ENCODE assay signal across 8 mouse cellular contexts in the genomic region with DNA sequence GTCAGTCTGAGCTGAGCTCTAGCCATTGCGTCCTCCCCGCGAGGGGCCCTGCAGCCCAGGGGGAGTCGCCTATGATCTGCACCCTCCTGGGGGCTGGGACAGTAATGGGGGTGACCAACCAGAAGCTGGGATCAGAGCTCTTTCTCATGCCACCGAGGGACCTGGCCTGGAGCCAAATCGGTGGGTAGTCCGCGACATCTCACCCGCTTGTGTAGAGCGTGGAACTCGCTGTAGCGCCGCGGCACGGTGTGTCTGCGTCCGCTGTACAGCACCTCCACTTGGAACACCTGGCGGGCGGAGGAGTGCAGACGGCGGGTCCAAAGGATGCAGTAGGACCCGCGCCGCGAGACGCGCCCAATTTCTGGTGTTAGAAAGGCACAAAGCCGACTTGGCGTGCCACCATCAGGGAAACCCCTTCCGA. TPM values are rescaled to one million over a fixed set of nuclear protein-coding genes. Genes with fewer than 3 reads are reported as not detected.
DNase-seq lines count a peak whose midpoint lies in the region; ATAC-seq and TF ChIP-seq lines count a peak whose summit lies in the region.

No protein-coding gene starts in this region.

- H3K4me3 ChIP-seq in heart, embryonic 11.5 days (ENCODE audit: low read depth, low read length): peak overlapping the region; percentile 60
- H3K4me3 ChIP-seq in G1E (ENCODE audit: low read depth, low read length): peak overlapping the region; percentile 71; the same call in 1 of the 2 replicates
- peak overlapping the region; percentile 50 for H3K4me3 ChIP-seq in embryonic facial prominence, embryonic 11.5 days (ENCODE audit: low read depth, low read length)
- H3K4me3 ChIP-seq in hindbrain, embryonic 13.5 days: peak overlapping the region; percentile 52
- peak overlapping the region; percentile 86 for H3K4me3 ChIP-seq in liver, embryonic 16.5 days (ENCODE audit: low read depth, low read length)
- peak overlapping the region; percentile 58 for H3K4me3 ChIP-seq in neural tube, embryonic 15.5 days (replicated peaks)

- no peak overlapping the region for H3K27ac ChIP-seq in heart, embryonic 11.5 days (ENCODE audit: low read depth, low read length)
- no peak overlapping the region for H3K27ac ChIP-seq in embryonic facial prominence, embryonic 11.5 days (replicated peaks; ENCODE audit: low read depth, low read length)
- H3K27ac ChIP-seq in hindbrain, embryonic 13.5 days: no peak overlapping the region
- H3K27ac ChIP-seq in liver, embryonic 16.5 days (ENCODE audit: low read length): peak overlapping the region; percentile 79
- no peak overlapping the region for H3K27ac ChIP-seq in neural tube, embryonic 15.5 days (replicated peaks)

- TF ChIP-seq CTCF in G1E (IDR thresholded peaks at IDR 0.05; ENCODE audit: low read depth, low read length): no peak

- peaks cover 4% of the 10 kb centered on the region; the same call in 1 of the 2 replicates for H3K4me1 ChIP-seq in heart, embryonic 11.5 days (ENCODE audit: control insufficient read depth, insufficient read depth, low read length)
- peaks cover 23% of the 10 kb centered on the region for H3K4me1 ChIP-seq in G1E (ENCODE audit: insufficient read depth, low read depth, low read length)
- peaks cover 2% of the 10 kb centered on the region for H3K4me1 ChIP-seq in embryonic facial prominence, embryonic 11.5 days (ENCODE audit: control insufficient read depth, insufficient read depth, low read length)
- H3K4me1 ChIP-seq in hindbrain, embryonic 13.5 days (replicated peaks): peaks cover 20% of the 10 kb centered on the region
- peaks cover 23% of the 10 kb centered on the region for H3K4me1 ChIP-seq in liver, embryonic 16.5 days (ENCODE audit: control insufficient read depth, low read depth, low read length)
- H3K4me1 ChIP-seq in neural tube, embryonic 15.5 days: peaks cover 13% of the 10 kb centered on the region

- H3K27me3 ChIP-seq in heart, embryonic 11.5 days (ENCODE audit: control insufficient read depth, insufficient read depth, low read length): peaks cover 17% of the 10 kb centered on the region
- peaks cover 26% of the 10 kb centered on the region for H3K27me3 ChIP-seq in G1E (ENCODE audit: insufficient read depth, low read length)
- peaks cover 13% of the 10 kb centered on the region for H3K27me3 ChIP-seq in embryonic facial prominence, embryonic 11.5 days (ENCODE audit: control insufficient read depth, insufficient read depth, low read length)
- H3K27me3 ChIP-seq in hindbrain, embryonic 13.5 days: peaks cover 55% of the 10 kb centered on the region
- H3K27me3 ChIP-seq in liver, embryonic 16.5 days (ENCODE audit: control insufficient read depth, insufficient read depth, low read depth, low read length): peaks cover 13% of the 10 kb centered on the region
- peaks cover 34% of the 10 kb centered on the region for H3K27me3 ChIP-seq in neural tube, embryonic 15.5 days (replicated peaks)

- no peaks in the 10 kb centered on the region for H3K9me3 ChIP-seq in heart, embryonic 11.5 days (replicated peaks; ENCODE audit: control insufficient read depth, low read length)
- H3K9me3 ChIP-seq in G1E (replicated peaks): 0 out of 2 replicates have a peak, but pooled peaks cover 3% of the 10 kb centered on the region
- H3K9me3 ChIP-seq in embryonic facial prominence, embryonic 11.5 days (replicated peaks; ENCODE audit: control insufficient read depth, low read length): no peaks in the 10 kb centered on the region
- H3K9me3 ChIP-seq in hindbrain, embryonic 13.5 days: no peaks in the 10 kb centered on the region
- H3K9me3 ChIP-seq in liver, embryonic 16.5 days (replicated peaks; ENCODE audit: control insufficient read depth, low read length): no peaks in the 10 kb centered on the region
- no peaks in the 10 kb centered on the region for H3K9me3 ChIP-seq in neural tube, embryonic 15.5 days (replicated peaks)

- peak overlapping the region; percentile 99 for H3K4me2 ChIP-seq in heart, embryonic 11.5 days
- peak overlapping the region; percentile 91 for H3K4me2 ChIP-seq in embryonic facial prominence, embryonic 11.5 days (ENCODE audit: low read depth, low read length)
- peak overlapping the region; percentile 75 for H3K4me2 ChIP-seq in hindbrain, embryonic 13.5 days
- peak overlapping the region; percentile 91 for H3K4me2 ChIP-seq in liver, embryonic 16.5 days (ENCODE audit: low read depth, low read length)
- H3K4me2 ChIP-seq in neural tube, embryonic 15.5 days: peak overlapping the region; percentile 96

- no peak for DNase-seq in heart, adult 9 months (ENCODE audit: low spot score in 2 of 2)
- DNase-seq in G1E (ENCODE audit: low spot score): no peak
- DNase-seq in embryonic facial prominence, embryonic 11.5 days (ENCODE audit: low spot score): peak; percentile 31
- DNase-seq in urinary bladder, adult 2 months (ENCODE audit: low spot score): no peak

- 1% methylated on average over 30 of the region's 30 CpGs for WGBS in heart, embryonic 11.5 days (ENCODE audit: insufficient replicate concordance)
- WGBS in embryonic facial prominence, embryonic 11.5 days: 1% methylated on average over 30 of the region's 30 CpGs
- 2% methylated on average over 30 of the region's 30 CpGs for WGBS in hindbrain, embryonic 13.5 days
- WGBS in liver, embryonic 16.5 days (ENCODE audit: insufficient replicate concordance): 1% methylated on average over 30 of the region's 30 CpGs
- WGBS in neural tube, embryonic 15.5 days: under 1% methylated on average over 30 of the region's 30 CpGs

- ATAC-seq in heart, embryonic 11.5 days (replicated peaks; ENCODE audit: insufficient number of reproducible peaks, low FRiP score, low TSS enrichment): peak; percentile 43
- ATAC-seq in G1E (ENCODE audit: extremely low read depth, insufficient number of reproducible peaks, low FRiP score, poor library complexity, severe bottlenecking): no peak
- no peak for ATAC-seq in embryonic facial prominence, embryonic 11.5 days (replicated peaks; ENCODE audit: insufficient number of reproducible peaks, low FRiP score, low TSS enrichment, low read depth)
- ATAC-seq in hindbrain, embryonic 13.5 days (ENCODE audit: low FRiP score): peak; percentile 65
- peak; percentile 41 for ATAC-seq in liver, embryonic 16.5 days (ENCODE audit: low read depth)
- peak; percentile 77 for ATAC-seq in neural tube, embryonic 15.5 days (ENCODE audit: low FRiP score)

- peaks cover 23% of the 10 kb centered on the region for H3K36me3 ChIP-seq in heart, embryonic 11.5 days (ENCODE audit: control insufficient read depth, insufficient read depth, low read length)
- peaks cover 37% of the 10 kb centered on the region for H3K36me3 ChIP-seq in G1E (replicated peaks)
- peaks cover 8% of the 10 kb centered on the region for H3K36me3 ChIP-seq in embryonic facial prominence, embryonic 11.5 days (replicated peaks; ENCODE audit: control insufficient read depth, insufficient read depth, low read depth, low read length)
- H3K36me3 ChIP-seq in hindbrain, embryonic 13.5 days: peaks cover 35% of the 10 kb centered on the region
- peaks cover 33% of the 10 kb centered on the region for H3K36me3 ChIP-seq in liver, embryonic 16.5 days (ENCODE audit: control insufficient read depth, insufficient read depth)
- peaks cover 29% of the 10 kb centered on the region for H3K36me3 ChIP-seq in neural tube, embryonic 15.5 days

- H3K9ac ChIP-seq in heart, embryonic 11.5 days (ENCODE audit: low read depth, low read length): peak overlapping the region; percentile 72
- H3K9ac ChIP-seq in embryonic facial prominence, embryonic 11.5 days (replicated peaks; ENCODE audit: low read length): peak overlapping the region; percentile 57
- peak overlapping the region; percentile 78 for H3K9ac ChIP-seq in hindbrain, embryonic 13.5 days
- peak overlapping the region; percentile 91 for H3K9ac ChIP-seq in liver, embryonic 16.5 days (ENCODE audit: low read depth, low read length)
- peak overlapping the region; percentile 71 for H3K9ac ChIP-seq in neural tube, embryonic 15.5 days (replicated peaks)

RNA-seq across cellular contexts. Expression of gene Snx22, which starts 0.5 kb away (rescaled TPM):
- polyA plus RNA-seq in heart, embryonic 11.5 days (2014; fragmentation: Nextera tagmentation; extraction: Ambion mirVana): 2.1 and 2.9 TPM in 2 replicates
- total RNA-seq in G1E (2014; fragmentation: Nextera tagmentation) (15.0 TPM in 1 of 2 replicates, not detected in the other), G1E (2017) (0.41 and 0.49 TPM in 2 replicates)
- polyA plus RNA-seq in G1E (2012): not detected in 2 replicates
- polyA plus RNA-seq in embryonic facial prominence, embryonic 11.5 days (2014; fragmentation: Nextera tagmentation; extraction: Ambion mirVana): 4.1 and 4.7 TPM in 2 replicates
- 6.9 and 8.0 TPM in 2 replicates for polyA plus RNA-seq in hindbrain, embryonic 13.5 days (2015; fragmentation: Nextera tagmentation; extraction: Ambion mirVana)
- 30.5 and 31.3 TPM in 2 replicates for polyA plus RNA-seq in liver, embryonic 16.5 days (2015; fragmentation: Nextera tagmentation; extraction: Ambion mirVana)
- 10.7 and 12.1 TPM in 2 replicates for polyA plus RNA-seq in neural tube, embryonic 15.5 days (2015; fragmentation: Nextera tagmentation; extraction: Ambion mirVana)
- 0.81 and 1.6 TPM in 2 replicates for polyA plus RNA-seq in urinary bladder, adult 2 months (2012; rRNA removed)

RNA-seq across cellular contexts. Expression of gene Ppib, which starts 9.0 kb away (rescaled TPM):
- 463 and 480 TPM in 2 replicates for polyA plus RNA-seq in heart, embryonic 11.5 days (2014; fragmentation: Nextera tagmentation; extraction: Ambion mirVana)
- total RNA-seq in G1E (2014; fragmentation: Nextera tagmentation) (261 and 293 TPM in 2 replicates), G1E (2017) (400 and 413 TPM in 2 replicates)
- 60.8 and 112 TPM in 2 replicates for polyA plus RNA-seq in G1E (2012)
- 543 and 552 TPM in 2 replicates for polyA plus RNA-seq in embryonic facial prominence, embryonic 11.5 days (2014; fragmentation: Nextera tagmentation; extraction: Ambion mirVana)
- 376 and 380 TPM in 2 replicates for polyA plus RNA-seq in hindbrain, embryonic 13.5 days (2015; fragmentation: Nextera tagmentation; extraction: Ambion mirVana)
- 412 and 425 TPM in 2 replicates for polyA plus RNA-seq in liver, embryonic 16.5 days (2015; fragmentation: Nextera tagmentation; extraction: Ambion mirVana)
- 371 and 378 TPM in 2 replicates for polyA plus RNA-seq in neural tube, embryonic 15.5 days (2015; fragmentation: Nextera tagmentation; extraction: Ambion mirVana)
- polyA plus RNA-seq in urinary bladder, adult 2 months (2012; rRNA removed): 442 and 532 TPM in 2 replicates

RNA-seq across cellular contexts. Expression of gene Snx1, which starts 57.4 kb away (rescaled TPM):
- 71.7 and 73.5 TPM in 2 replicates for polyA plus RNA-seq in heart, embryonic 11.5 days (2014; fragmentation: Nextera tagmentation; extraction: Ambion mirVana)
- total RNA-seq in G1E (2014; fragmentation: Nextera tagmentation): 71.3 and 81.1 TPM in 2 replicates
- 230 and 242 TPM in 2 replicates for total RNA-seq in G1E (2017)
- polyA plus RNA-seq in G1E (2012): 227 and 276 TPM in 2 replicates
- 144 and 148 TPM in 2 replicates for polyA plus RNA-seq in embryonic facial prominence, embryonic 11.5 days (2014; fragmentation: Nextera tagmentation; extraction: Ambion mirVana)
- polyA plus RNA-seq in hindbrain, embryonic 13.5 days (2015; fragmentation: Nextera tagmentation; extraction: Ambion mirVana): 90.2 and 93.1 TPM in 2 replicates
- 59.6 and 63.8 TPM in 2 replicates for polyA plus RNA-seq in liver, embryonic 16.5 days (2015; fragmentation: Nextera tagmentation; extraction: Ambion mirVana)
- 70.4 and 80.0 TPM in 2 replicates for polyA plus RNA-seq in neural tube, embryonic 15.5 days (2015; fragmentation: Nextera tagmentation; extraction: Ambion mirVana)
- polyA plus RNA-seq in urinary bladder, adult 2 months (2012; rRNA removed): 109 and 119 TPM in 2 replicates

RNA-seq across cellular contexts. Expression of gene Ciao2a, which starts 57.4 kb away (rescaled TPM):
- 178 and 181 TPM in 2 replicates for polyA plus RNA-seq in heart, embryonic 11.5 days (2014; fragmentation: Nextera tagmentation; extraction: Ambion mirVana)
- total RNA-seq in G1E (2014; fragmentation: Nextera tagmentation) (176 and 189 TPM in 2 replicates), G1E (2017) (258 and 270 TPM in 2 replicates)
- polyA plus RNA-seq in G1E (2012): 15.9 and 30.0 TPM in 2 replicates
- polyA plus RNA-seq in embryonic facial prominence, embryonic 11.5 days (2014; fragmentation: Nextera tagmentation; extraction: Ambion mirVana): 184 and 206 TPM in 2 replicates
- 91.2 and 94.1 TPM in 2 replicates for polyA plus RNA-seq in hindbrain, embryonic 13.5 days (2015; fragmentation: Nextera tagmentation; extraction: Ambion mirVana)
- 110 and 129 TPM in 2 replicates for polyA plus RNA-seq in liver, embryonic 16.5 days (2015; fragmentation: Nextera tagmentation; extraction: Ambion mirVana)
- polyA plus RNA-seq in neural tube, embryonic 15.5 days (2015; fragmentation: Nextera tagmentation; extraction: Ambion mirVana): 73.7 and 100 TPM in 2 replicates
- 35.9 and 39.6 TPM in 2 replicates for polyA plus RNA-seq in urinary bladder, adult 2 months (2012; rRNA removed)

Comparison
In these comparisons a context has a peak if more than half of its experiments do, and no peak if none do; other contexts are left out.
1. ATAC-seq: peak in heart, embryonic 11.5 days (single experiment), hindbrain, embryonic 13.5 days (single experiment), liver, embryonic 16.5 days (single experiment) and neural tube, embryonic 15.5 days (single experiment); none in G1E (single experiment) and embryonic facial prominence, embryonic 11.5 days (single experiment).
2. Peak in every context shown above with its lines, with median percentiles within 50 percentile points of each other: H3K4me2 ChIP-seq, H3K4me3 ChIP-seq and H3K9ac ChIP-seq.